Mouse (Mus musculus): ENCODE data around the gene Usp7.

GRCm38 (mm10) chr16:8672350-8672687 is 119.8 kb downstream of the Usp7 start:
- no peak for TF ChIP-seq CTCF (conservative IDR thresholded peaks at IDR 0.05; ENCODE audit: insufficient read depth, insufficient read length, low read depth, low read length)
- TF ChIP-seq POLR2A (IDR thresholded peaks at IDR 0.05; ENCODE audit: low read depth, low read length), result no peak
